Mouse (Mus musculus) MEL (cell line): ENCODE measurements around the gene Garnl3.

Experiments
- GABPA ChIP-seq: IDR thresholded peaks from 2 replicates; pipeline ENCODE4 v1.6.1; 2012; ENCODE audit warnings: low read depth, mild to moderate bottlenecking, inconsistent platforms, low read length, improper control_type of control experiment, moderate library complexity
- JUND ChIP-seq: IDR thresholded peaks from 2 replicates; pipeline ENCODE4 v1.6.1; 2011; ENCODE audit warnings: low read depth, mild to moderate bottlenecking, improper control_type of control experiment, low read length
- POLR2A ChIP-seq, 2 experiments: IDR thresholded peaks; 2 replicates each; pipeline ENCODE4 v1.6.1; 2011 to 2012; ENCODE audit warnings: low read length in 2 of 2, mild to moderate bottlenecking in 2 of 2, control low read depth in 1 of 2, improper control_type of control experiment in 1 of 2, low read depth in 1 of 2, moderate library complexity in 1 of 2; ENCODE audit not compliant: control insufficient read depth in 1 of 2, insufficient read depth in 1 of 2, poor library complexity in 1 of 2
- SIN3A ChIP-seq: IDR thresholded peaks from 2 replicates; pipeline ENCODE4 v1.6.1; 2012; ENCODE audit warnings: low read length, improper control_type of control experiment, inconsistent platforms

- TF ChIP-seq JUND (no peak), GABPA (no peak), POLR2A (IDR thresholded peaks at IDR 0.05; ENCODE audit: control insufficient read depth in 1 of 2, insufficient read depth in 1 of 2, low read depth in 1 of 2, low read length in 2 of 2, poor library complexity in 1 of 2) (no peak), SIN3A (no peak)
Measured at GRCm38 (mm10) chr2:32947454-32947853, 184.0 kb downstream of the Garnl3 start.
